Mouse (Mus musculus) MEL (cell line): Measurements from ENCODE around the gene Cryba2. TPM values are rescaled to one million over a fixed set of nuclear protein-coding genes. Genes with fewer than 3 reads are reported as not detected.

Experiments used
- DNase-seq: peaks from one replicate; pipeline ENCODE4 v3.0.0; 2011; ENCODE audit warnings: low read depth, low spot score
- H3K27ac ChIP-seq: 2 replicates; pipeline ENCODE4 v1.5.1; 2012; ENCODE audit warnings: low read depth, mild to moderate bottlenecking, control low read depth, low read length, moderate library complexity; ENCODE audit not compliant: control insufficient read depth
- H3K27me3 ChIP-seq, 2 experiments: fragments of 150-350 bp in 1 of 2; sonication (generic) in 1 of 2; 2 replicates each; pipeline ENCODE4 v1.6.1; 2012; ENCODE audit warnings: low read length in 2 of 2, mild to moderate bottlenecking in 2 of 2, improper control_type of control experiment in 1 of 2, moderate library complexity in 1 of 2; ENCODE audit not compliant: insufficient read depth in 2 of 2, control insufficient read depth in 1 of 2
- H3K36me3 ChIP-seq, 2 experiments: 2 replicates each; pipeline ENCODE4 v1.6.1; 2012 to 2014; ENCODE audit warnings: low read length in 2 of 2, improper control_type of control experiment in 1 of 2, inconsistent platforms in 1 of 2, mild to moderate bottlenecking in 1 of 2; ENCODE audit not compliant: insufficient read depth in 2 of 2, control insufficient read depth in 1 of 2
- H3K4me1 ChIP-seq, 2 experiments: fragments of 150-350 bp in 1 of 2; sonication (generic) in 1 of 2; 2 replicates each; pipeline ENCODE4 v1.6.1; 2012; ENCODE audit warnings: low read length in 2 of 2, improper control_type of control experiment in 1 of 2, mild to moderate bottlenecking in 1 of 2; ENCODE audit not compliant: insufficient read depth in 2 of 2, control insufficient read depth in 1 of 2
- H3K4me3 ChIP-seq, 2 experiments: fragments of 150-350 bp in 1 of 2; sonication (generic) in 1 of 2; 2 replicates each; pipeline ENCODE4 v1.5.1; 2012; ENCODE audit warnings: low read depth in 2 of 2, low read length in 2 of 2, mild to moderate bottlenecking in 2 of 2, moderate library complexity in 2 of 2, control low read depth in 1 of 2, improper control_type of control experiment in 1 of 2; ENCODE audit not compliant: control insufficient read depth in 1 of 2, insufficient read depth in 1 of 2
- H3K79me2 ChIP-seq: 2 replicates; pipeline ENCODE4 v1.6.1; 2012; ENCODE audit warnings: mild to moderate bottlenecking, low read length, moderate library complexity; ENCODE audit not compliant: control insufficient read depth, poor library complexity, insufficient read depth
- H3K9ac ChIP-seq: 2 replicates; pipeline ENCODE4 v1.6.1; 2012; ENCODE audit warnings: low read depth, mild to moderate bottlenecking, control low read depth, low read length, moderate library complexity; ENCODE audit not compliant: control insufficient read depth, poor library complexity, severe bottlenecking
- H3K9me3 ChIP-seq: fragments of 150-350 bp; sonication (generic); replicated peaks from 2 replicates; pipeline ENCODE4 v1.6.1; 2012; ENCODE audit warnings: mild to moderate bottlenecking, low read length, improper control_type of control experiment, moderate library complexity; ENCODE audit not compliant: insufficient read depth
- BHLHE40 ChIP-seq: IDR thresholded peaks from 2 replicates; pipeline ENCODE4 v1.6.1; 2012; ENCODE audit warnings: low read depth, mild to moderate bottlenecking, inconsistent platforms, low read length, improper control_type of control experiment, borderline replicate concordance
- CHD2 ChIP-seq: IDR thresholded peaks from 2 replicates; pipeline ENCODE4 v1.6.1; 2011; ENCODE audit warnings: low read length, improper control_type of control experiment
- CTCF ChIP-seq, 3 experiments: IDR thresholded peaks in 2 of 3; conservative IDR thresholded peaks in 1 of 3; 2 replicates each; pipeline ENCODE4 v1.5.1; 2011 to 2012; ENCODE audit warnings: low read length in 3 of 3, low read depth in 2 of 3, mild to moderate bottlenecking in 2 of 3, improper control_type of control experiment in 1 of 3, inconsistent platforms in 1 of 3, mixed read lengths in 1 of 3, moderate library complexity in 1 of 3; ENCODE audit not compliant: control insufficient read depth in 1 of 3, insufficient read depth in 1 of 3, poor library complexity in 1 of 3, severe bottlenecking in 1 of 3
- ELF1 ChIP-seq: IDR thresholded peaks from 2 replicates; pipeline ENCODE4 v1.6.1; 2014; ENCODE audit warnings: low read depth, mild to moderate bottlenecking, inconsistent platforms, low read length, improper control_type of control experiment, moderate library complexity
- ETS1 ChIP-seq: IDR thresholded peaks from 2 replicates; pipeline ENCODE4 v1.6.1; 2012; ENCODE audit warnings: low read depth, mild to moderate bottlenecking, inconsistent platforms, low read length, improper control_type of control experiment, moderate library complexity
- GABPA ChIP-seq: IDR thresholded peaks from 2 replicates; pipeline ENCODE4 v1.6.1; 2012; ENCODE audit warnings: low read depth, mild to moderate bottlenecking, inconsistent platforms, low read length, improper control_type of control experiment, moderate library complexity
- HCFC1 ChIP-seq: IDR thresholded peaks from 2 replicates; pipeline ENCODE4 v1.6.1; 2012; ENCODE audit warnings: low read depth, mild to moderate bottlenecking, inconsistent platforms, low read length, improper control_type of control experiment, moderate library complexity
- JUND ChIP-seq: IDR thresholded peaks from 2 replicates; pipeline ENCODE4 v1.6.1; 2011; ENCODE audit warnings: low read depth, mild to moderate bottlenecking, improper control_type of control experiment, low read length
- KAT2A ChIP-seq: conservative IDR thresholded peaks from 2 replicates; pipeline ENCODE4 v1.6.1; 2012; ENCODE audit warnings: low read depth, low read length, improper control_type of control experiment, inconsistent platforms
- MAFK ChIP-seq: IDR thresholded peaks from 2 replicates; pipeline ENCODE4 v1.6.1; 2011; ENCODE audit warnings: low read depth, mild to moderate bottlenecking, low read length, improper control_type of control experiment, borderline replicate concordance
- MAZ ChIP-seq: IDR thresholded peaks from 2 replicates; pipeline ENCODE4 v1.6.1; 2012; ENCODE audit warnings: low read depth, mild to moderate bottlenecking, inconsistent platforms, low read length, improper control_type of control experiment
- NRF1 ChIP-seq: IDR thresholded peaks from 2 replicates; pipeline ENCODE4 v1.6.1; 2014; ENCODE audit warnings: low read depth, mild to moderate bottlenecking, inconsistent platforms, low read length, improper control_type of control experiment, moderate library complexity; ENCODE audit not compliant: poor library complexity, insufficient read depth, severe bottlenecking
- POLR2AphosphoS5 ChIP-seq: IDR thresholded peaks from 2 replicates; pipeline ENCODE4 v1.6.1; 2012; ENCODE audit warnings: low read depth, borderline replicate concordance, mild to moderate bottlenecking, inconsistent platforms, low read length, moderate library complexity, mixed read lengths
- RCOR1 ChIP-seq: IDR thresholded peaks from 2 replicates; pipeline ENCODE4 v1.6.1; 2012; ENCODE audit warnings: low read depth, mild to moderate bottlenecking, inconsistent platforms, low read length, improper control_type of control experiment
- SMC3 ChIP-seq: IDR thresholded peaks from 2 replicates; pipeline ENCODE4 v1.6.1; 2011; ENCODE audit warnings: low read depth, low read length, improper control_type of control experiment
- TAL1 ChIP-seq: IDR thresholded peaks from 2 replicates; pipeline ENCODE4 v1.6.1; 2012; ENCODE audit warnings: mild to moderate bottlenecking, inconsistent platforms, low read length, moderate library complexity, mixed read lengths
- TBP ChIP-seq: IDR thresholded peaks from 2 replicates; pipeline ENCODE4 v1.8.0; 2011; ENCODE audit warnings: low read depth, low read length, improper control_type of control experiment
- TCF12 ChIP-seq: IDR thresholded peaks from 2 replicates; pipeline ENCODE4 v1.6.1; 2014; ENCODE audit warnings: low read depth, mild to moderate bottlenecking, inconsistent platforms, low read length, improper control_type of control experiment, moderate library complexity
- USF2 ChIP-seq, 2 experiments: IDR thresholded peaks; 2 replicates each; pipeline ENCODE4 v1.6.1; 2011 to 2012; ENCODE audit warnings: improper control_type of control experiment in 2 of 2, low read length in 2 of 2, borderline replicate concordance in 1 of 2, inconsistent platforms in 1 of 2, low read depth in 1 of 2, mild to moderate bottlenecking in 1 of 2; ENCODE audit not compliant: insufficient read depth in 1 of 2
- ZC3H11A ChIP-seq: IDR thresholded peaks from 2 replicates; pipeline ENCODE4 v1.6.1; 2012; ENCODE audit warnings: low read depth, mild to moderate bottlenecking, inconsistent platforms, low read length, improper control_type of control experiment
- ZKSCAN1 ChIP-seq: IDR thresholded peaks from 2 replicates; pipeline ENCODE4 v1.6.1; 2012; ENCODE audit warnings: low read depth, mild to moderate bottlenecking, inconsistent platforms, low read length, improper control_type of control experiment, moderate library complexity
- polyA plus RNA-seq, 2 experiments: library from polyadenylated mRNA; stranded (reverse) in 1 of 2; unstranded in 1 of 2; fragments of >175 nt in 1 of 2; fragments of >200 nt in 1 of 2; gene quantifications; 2 replicates each; pipeline versions ENCODE4 v1.2.1 to v1.2.4; 2012; ENCODE audit warnings: low replicate concordance in 2 of 2, low read depth in 1 of 2; ENCODE audit not compliant: insufficient read length in 2 of 2, insufficient read depth in 1 of 2, missing spikeins in 1 of 2
- total RNA-seq: library from RNA; depleted of rRNA; stranded (reverse); fragments of 300-350 nt; gene quantifications from 2 replicates; pipeline ENCODE4 v1.2.3, GENCODE M21; 2012

Cryba2 gene
- total and polyA plus RNA-seq, 3 experiments, result not detected

- Histone ChIP-seq H3K9ac (no peak overlapping the region), H3K9me3 (no peaks in the 10 kb centered on the region), H3K27ac (no peak overlapping the region), H3K27me3 (no peaks in the 10 kb centered on the region), H3K4me3 (no peak overlapping the region), H3K4me1 (no peaks in the 10 kb centered on the region), H3K79me2 (no peaks in the 10 kb centered on the region), H3K36me3 (no peaks in the 10 kb centered on the region)
- DNase-seq, result no peak
- TF ChIP-seq ELF1, result no peak
- TF ChIP-seq MAFK, result no peak
- no peak for TF ChIP-seq ZKSCAN1
- no peak for TF ChIP-seq TBP
- no peak for TF ChIP-seq KAT2A
- no peak for TF ChIP-seq ETS1
- no peak for TF ChIP-seq MAZ
- no peak for TF ChIP-seq RCOR1
- no peak for TF ChIP-seq ZC3H11A
- no peak for TF ChIP-seq GABPA
- TF ChIP-seq TCF12, result no peak
- TF ChIP-seq JUND, result no peak
- no peak for TF ChIP-seq NRF1
- TF ChIP-seq USF2 (IDR thresholded peaks at IDR 0.05; ENCODE audit: borderline replicate concordance in 1 of 2, insufficient read depth in 1 of 2, low read depth in 1 of 2, low read length in 2 of 2), result no peak
- TF ChIP-seq BHLHE40, result no peak
- TF ChIP-seq CHD2, result no peak
- TF ChIP-seq HCFC1, result no peak
- no peak for TF ChIP-seq CTCF (IDR thresholded peaks at IDR 0.05 in 2 of 3, conservative IDR thresholded peaks at IDR 0.05 in 1 of 3; ENCODE audit: control insufficient read depth in 1 of 3, insufficient read depth in 1 of 3, low read depth in 2 of 3, low read length in 3 of 3, poor library complexity in 1 of 3, severe bottlenecking in 1 of 3)
- TF ChIP-seq TAL1, result no peak
- no peak for TF ChIP-seq SMC3
Observed at GRCm38 (mm10) chr1:74856791-74857190, 36.2 kb downstream of the Cryba2 start.

GRCm38 (mm10) chr1:74856439-74856720 is 36.6 kb downstream of the Cryba2 start:
- no peaks in the 10 kb centered on the region for H3K27me3 ChIP-seq
- no peaks in the 10 kb centered on the region for H3K4me1 ChIP-seq
- no peaks in the 10 kb centered on the region for H3K79me2 ChIP-seq
- H3K27ac ChIP-seq, result no peak overlapping the region
- no peaks in the 10 kb centered on the region for H3K36me3 ChIP-seq
- DNase-seq, result no peak
- no peak overlapping the region for H3K9ac ChIP-seq
- TF ChIP-seq POLR2AphosphoS5 (no peak), CHD2 (no peak), NRF1 (no peak), TAL1 (no peak)
- TF ChIP-seq, all 39 proteins: peak for 0
- Histone ChIP-seq H3K9me3 (no peaks in the 10 kb centered on the region), H3K4me3 (no peak overlapping the region)
